Mouse (Mus musculus) left cerebral cortex, adult 8-10 months (tissue): ENCODE measurements around the gene Gamt. TPM values are rescaled to one million over a fixed set of nuclear protein-coding genes. Genes with fewer than 3 reads are reported as not detected.
A peak's percentile ranks its signal among the peaks of the same experiment; 100 is the strongest.

Source experiments
- DNase-seq, 2 experiments: peaks; one replicate each; pipeline ENCODE4 v3.0.0; 2022; ENCODE audit warnings: low spot score in 2 of 2
- total RNA-seq, 4 experiments: library from RNA; stranded (reverse); gene quantifications; 2 replicates each; pipeline ENCODE4 v1.2.4; 2022

Gamt gene
- total RNA-seq, 4 experiments from 2014 or later: 28.8 to 33.6 (median 31.1) TPM

GRCm38 (mm10) chr10:80285222-80286070, 24.6 kb upstream of the Gamt start:
- DNase-seq: no peak

GRCm38 (mm10) chr10:80282481-80283441, 21.9 kb upstream of the Gamt start:
- no peak for DNase-seq

GRCm38 (mm10) chr10:80281921-80282371, 21.1 kb upstream of the Gamt start:
- DNase-seq: no peak

DNA sequence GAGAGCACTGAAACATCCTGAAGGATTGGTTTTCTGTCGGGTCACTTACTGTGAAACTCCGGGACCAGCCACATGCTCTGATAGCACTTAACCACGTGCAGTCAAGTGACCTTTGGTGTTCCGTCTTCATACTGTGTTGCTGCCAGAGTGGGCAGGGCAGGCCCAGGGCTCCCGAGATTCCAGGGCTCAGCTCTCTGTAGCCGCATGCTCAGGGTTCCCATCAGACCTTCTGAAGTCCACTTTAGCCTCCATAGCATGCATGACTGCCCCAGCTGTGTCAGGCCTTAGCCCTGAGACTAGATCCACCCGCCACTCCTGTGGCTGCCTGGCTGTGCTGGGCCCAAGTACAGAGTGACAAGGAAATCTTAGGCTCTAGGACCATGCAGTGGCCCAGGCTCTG, 20.5 kb upstream of the Gamt start:
- no peak for DNase-seq

DNA sequence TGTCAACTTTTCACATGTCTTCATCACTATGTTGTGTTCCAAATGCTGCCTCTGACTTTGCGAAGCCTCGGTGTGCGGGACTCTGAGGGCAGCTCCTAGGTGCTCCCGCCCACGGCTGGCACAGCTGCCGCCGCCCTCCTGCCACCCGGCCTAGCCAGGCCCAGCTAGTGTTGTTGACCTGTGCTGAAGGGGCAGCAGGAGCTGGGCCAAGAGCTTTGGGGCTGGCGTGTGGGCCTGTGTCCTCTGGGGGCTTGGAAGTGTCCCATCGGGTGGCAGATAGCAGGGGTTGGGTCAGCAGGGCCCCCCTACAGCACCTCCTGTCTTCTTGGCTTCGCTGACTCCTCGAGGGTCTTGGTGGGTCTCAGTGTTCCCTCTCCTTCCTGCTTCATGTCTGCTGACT, 18.5 kb upstream of the Gamt start:
- no peak for DNase-seq

GRCm38 (mm10) chr10:80278390-80278789, 17.6 kb upstream of the Gamt start:
- DNase-seq: no peak

DNA sequence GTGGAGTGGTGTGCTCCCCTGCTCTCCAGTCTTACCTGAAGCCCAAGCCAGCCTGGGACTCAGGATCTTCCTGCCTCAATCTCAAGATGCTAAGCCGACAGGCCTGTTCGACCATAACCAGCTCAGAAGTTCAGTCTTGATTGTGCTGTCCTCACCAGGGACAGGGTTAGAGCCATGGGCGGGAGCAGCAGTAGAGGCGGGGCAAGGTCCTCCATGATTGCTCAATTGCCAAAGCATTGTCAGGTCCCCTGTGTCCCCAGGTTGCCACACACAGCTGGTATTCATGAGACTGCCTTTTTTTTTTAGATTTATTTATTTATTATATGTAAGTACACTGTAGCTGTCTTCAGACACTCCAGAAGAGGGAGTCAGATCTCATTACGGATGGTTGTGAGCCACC, 15.4 kb upstream of the Gamt start:
- no peak for DNase-seq

DNA sequence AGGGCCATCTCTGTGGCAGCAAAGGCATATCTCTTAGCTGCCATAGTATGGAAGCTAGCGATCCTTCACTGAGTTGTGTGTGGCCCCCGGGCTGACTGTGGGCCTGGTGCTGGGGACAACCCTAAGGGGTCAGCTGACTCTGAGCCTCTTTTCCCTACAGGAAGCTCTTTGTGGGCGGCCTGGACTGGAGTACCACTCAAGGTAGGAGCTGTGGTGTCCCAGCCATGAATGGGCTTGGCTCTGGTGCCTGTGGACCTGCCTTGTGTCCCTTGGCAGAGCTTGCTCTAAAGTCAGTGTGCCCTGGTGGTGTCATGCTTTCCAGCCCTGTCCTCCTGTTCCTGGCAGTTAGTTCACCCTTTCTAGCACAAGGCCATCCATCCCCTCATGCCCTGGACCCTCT, 13.0 kb upstream of the Gamt start:
- DNase-seq: no peak

GRCm38 (mm10) chr10:80271870-80272585, 11.2 kb upstream of the Gamt start:
- no peak for DNase-seq

DNA sequence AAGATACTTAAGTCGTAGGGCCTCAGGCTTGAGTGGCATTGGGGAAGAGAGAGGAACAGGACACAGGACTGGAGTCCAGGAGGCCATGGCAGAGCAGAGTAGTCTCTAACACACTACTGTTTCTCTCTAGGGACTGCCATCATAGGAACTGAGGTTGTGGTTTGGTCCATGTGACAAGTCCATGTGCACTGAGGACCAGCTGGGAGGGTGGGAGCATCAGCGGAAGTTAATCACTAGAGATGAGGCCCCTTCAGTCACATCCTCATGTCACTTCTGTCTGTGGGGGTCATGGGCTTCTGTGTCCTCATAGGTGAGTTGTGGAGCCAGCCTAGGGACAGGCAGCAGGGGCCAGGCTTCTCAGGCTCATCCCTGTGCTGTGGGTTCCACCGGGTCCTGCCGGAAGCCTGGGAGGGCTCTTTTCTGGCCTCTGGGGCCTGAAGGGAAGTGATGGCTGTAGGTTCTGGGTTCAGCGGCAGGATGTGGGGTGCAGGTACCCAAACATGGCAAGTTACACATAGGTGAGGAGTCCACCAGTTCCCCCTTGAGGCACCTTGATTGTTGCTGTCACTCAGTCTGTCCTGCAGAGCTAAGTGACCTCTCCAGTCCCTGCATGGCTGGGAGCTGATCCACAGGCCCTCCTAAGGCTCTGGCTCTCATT, 10.5 kb upstream of the Gamt start:
- DNase-seq: no peak

DNA sequence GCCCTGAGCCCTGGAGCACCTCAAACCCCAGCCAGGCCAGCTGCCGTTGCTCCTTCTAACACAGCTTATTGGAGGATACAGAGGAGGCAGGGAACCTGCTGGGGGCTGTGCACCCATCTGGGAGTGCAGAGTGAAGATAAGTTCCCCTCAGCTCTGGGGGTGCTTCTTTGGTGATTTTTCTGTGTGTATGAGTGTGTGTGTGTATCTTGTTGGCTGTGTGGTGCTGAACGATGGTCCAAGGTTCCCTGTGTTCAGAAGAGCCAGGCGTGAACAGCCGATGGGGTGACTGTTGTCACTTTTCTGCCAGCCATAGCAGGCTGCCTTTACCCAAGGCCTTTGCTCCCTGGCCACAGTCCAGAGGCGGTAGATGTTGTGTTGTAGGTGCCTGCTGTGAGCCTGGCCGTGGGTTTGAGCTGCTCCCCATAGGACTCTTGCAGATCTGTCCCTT, 9.9 kb upstream of the Gamt start:
- DNase-seq: no peak

- no peak for DNase-seq
Observed at GRCm38 (mm10) chr10:80270099-80270498, 9.3 kb upstream of the Gamt start.

- no peak for DNase-seq
Observed at GRCm38 (mm10) chr10:80265149-80265486, 4.3 kb upstream of the Gamt start.

GRCm38 (mm10) chr10:80264341-80265148, 3.7 kb upstream of the Gamt start:
- peak; percentile 92 to 99 for DNase-seq

DNA sequence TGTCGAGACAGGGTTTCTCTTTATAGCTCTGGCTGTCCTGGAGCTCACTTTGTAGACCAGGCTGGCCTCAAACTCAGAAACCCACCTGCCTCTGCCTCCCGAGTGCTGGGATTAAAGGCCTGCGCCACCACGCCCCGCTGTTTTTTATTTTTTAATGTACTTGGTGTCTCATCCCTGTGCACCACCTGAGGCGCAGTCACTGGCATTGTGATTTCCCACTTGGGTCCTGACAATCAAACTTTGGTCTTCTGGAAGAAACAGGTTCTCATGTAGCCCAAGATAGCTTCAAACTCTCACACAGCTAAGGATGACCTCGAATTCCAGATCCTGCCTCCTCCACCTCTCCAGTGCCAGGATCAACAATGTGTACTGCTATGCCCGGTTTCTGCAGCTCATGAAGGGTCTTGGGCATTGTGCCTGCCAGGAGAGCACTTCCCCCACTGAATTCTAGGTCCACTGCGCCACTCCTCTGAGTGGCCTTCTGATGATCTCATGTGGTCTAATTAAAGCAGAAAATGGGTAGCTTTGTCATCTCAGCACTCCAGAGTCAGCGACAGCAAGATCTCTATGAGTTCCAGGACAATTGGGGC, 2.1 kb upstream of the Gamt start:
- DNase-seq: no peak

- no peak for DNase-seq
Observed at GRCm38 (mm10) chr10:80262169-80262568, 1.4 kb upstream of the Gamt start.

DNA sequence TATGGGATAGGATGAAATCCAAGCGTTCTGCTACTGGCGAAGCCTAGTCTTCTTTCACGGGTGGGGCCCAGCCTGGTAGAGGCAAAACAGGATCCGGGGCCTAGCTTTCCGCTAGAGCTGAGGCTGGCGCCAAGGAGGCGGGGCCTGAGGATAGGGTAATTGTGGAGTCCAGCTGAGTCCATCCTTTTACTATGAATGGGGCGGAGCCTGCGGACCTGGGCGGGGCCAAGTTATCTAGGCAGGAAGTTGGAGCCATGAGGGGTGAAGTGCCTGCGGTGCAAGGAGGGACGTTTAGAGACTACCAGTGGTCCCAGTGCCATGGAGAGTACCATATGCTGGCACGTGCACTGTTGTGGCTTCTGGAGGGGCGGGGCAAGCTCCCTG, 765 bp upstream of the Gamt start:
- DNase-seq: peak; percentile 78 to 91

DNA sequence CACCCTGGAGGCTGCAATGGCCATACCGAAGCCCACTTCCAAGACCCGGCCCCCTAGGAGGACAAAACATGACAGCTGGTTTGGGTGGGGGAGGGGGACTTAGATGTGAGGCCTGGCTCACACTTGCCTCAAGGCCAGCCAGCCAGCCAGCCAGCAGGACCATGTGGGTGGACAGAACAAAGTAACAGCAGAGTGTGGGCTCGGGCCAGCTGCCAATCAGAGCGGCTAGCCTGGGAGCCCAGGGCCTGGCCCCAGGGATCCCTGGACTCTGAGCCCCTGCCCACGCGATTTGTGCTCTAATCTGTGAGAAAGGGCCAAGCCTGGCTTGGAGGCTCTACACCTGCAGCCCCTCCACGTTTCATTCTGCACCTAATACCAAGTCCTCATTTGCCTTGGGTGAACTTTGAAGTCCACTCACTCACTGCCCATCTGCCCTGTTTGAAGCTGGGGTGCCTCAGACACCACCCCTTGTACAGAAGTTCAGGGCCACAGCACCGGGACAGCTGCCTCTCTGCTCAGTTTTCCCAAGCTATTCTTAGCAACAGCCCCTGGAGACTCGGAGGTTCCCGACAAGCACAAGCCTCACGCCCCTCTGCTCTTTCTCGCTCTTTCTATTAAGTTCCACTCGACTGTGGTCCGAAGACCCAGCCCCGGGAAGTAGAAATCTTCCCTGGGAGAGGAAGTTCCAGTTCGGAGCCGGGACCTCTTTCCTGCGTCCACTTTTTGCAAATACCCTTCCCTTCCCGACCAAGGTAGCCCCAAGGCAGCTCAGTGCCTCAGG, 761 bp downstream of the Gamt start:
- peak; percentile 50 to 83 for DNase-seq

GRCm38 (mm10) chr10:80259463-80259805, 1.4 kb downstream of the Gamt start:
- no peak for DNase-seq
